Mouse (Mus musculus) layer of hippocampus, postnatal 36 days (tissue): ENCODE measurements around the gene Sub1. TPM values are rescaled to one million over a fixed set of nuclear protein-coding genes. Genes with fewer than 3 reads are reported as not detected.

ENCODE experiments used
- DNase-seq, 2 experiments: peaks; one replicate each; pipeline ENCODE4 v3.0.0; 2022
- total RNA-seq, 2 experiments: library from RNA; stranded (reverse); gene quantifications; 2 replicates each; pipeline ENCODE4 v1.2.3; 2021

Sub1 gene
- total RNA-seq, 2 experiments from 2014 or later: 283 to 353 TPM

- DNase-seq: no peak
Measured at GRCm38 (mm10) chr15:12010602-12011044, 13.8 kb upstream of the Sub1 start.

GRCm38 (mm10) chr15:12009712-12010601 lies 13.2 kb upstream of the Sub1 start:
- DNase-seq: no peak

GRCm38 (mm10) chr15:12008894-12009293 lies 12.1 kb upstream of the Sub1 start:
- no peak for DNase-seq

- DNase-seq: no peak
Measured at GRCm38 (mm10) chr15:12007971-12008800, 11.4 kb upstream of the Sub1 start.

GRCm38 (mm10) chr15:12007421-12007820 lies 10.6 kb upstream of the Sub1 start:
- DNase-seq: no peak

- no peak for DNase-seq
Measured at GRCm38 (mm10) chr15:12006169-12006568, 9.4 kb upstream of the Sub1 start.

- DNase-seq: peak; percentile 91 to 93
Measured at GRCm38 (mm10) chr15:11995815-11996201, 975 bp downstream of the Sub1 start.

GRCm38 (mm10) chr15:11994921-11995814 lies 1.6 kb downstream of the Sub1 start:
- peak in 1 of 2 experiments; percentile 36 for DNase-seq

- DNase-seq: no peak
Measured at GRCm38 (mm10) chr15:11994006-11994405, 2.8 kb downstream of the Sub1 start.

- DNase-seq: no peak
Measured at GRCm38 (mm10) chr15:11991552-11992113, 5.2 kb downstream of the Sub1 start.

GRCm38 (mm10) chr15:11988580-11988979 lies 8.2 kb downstream of the Sub1 start:
- DNase-seq: no peak

- DNase-seq: no peak
Measured at GRCm38 (mm10) chr15:11987892-11988291, 8.9 kb downstream of the Sub1 start.

GRCm38 (mm10) chr15:11981985-11982384 lies 14.8 kb downstream of the Sub1 start:
- no peak for DNase-seq

- peak; percentile 49 to 60 for DNase-seq
Measured at GRCm38 (mm10) chr15:11981501-11981900, 15.3 kb downstream of the Sub1 start.

- DNase-seq: no peak
Measured at GRCm38 (mm10) chr15:11978175-11978574, 18.6 kb downstream of the Sub1 start.

GRCm38 (mm10) chr15:11977071-11977470 lies 19.7 kb downstream of the Sub1 start:
- DNase-seq: no peak

- DNase-seq: no peak
Measured at GRCm38 (mm10) chr15:11975836-11976235, 20.9 kb downstream of the Sub1 start.

- peak; percentile 71 to 76 for DNase-seq
Measured at GRCm38 (mm10) chr15:11971854-11972420, 24.8 kb downstream of the Sub1 start.

GRCm38 (mm10) chr15:11970621-11971020 lies 26.2 kb downstream of the Sub1 start:
- DNase-seq: no peak

- no peak for DNase-seq
Measured at GRCm38 (mm10) chr15:11968851-11969250, 27.9 kb downstream of the Sub1 start.

- no peak for DNase-seq
Measured at GRCm38 (mm10) chr15:11966367-11966766, 30.4 kb downstream of the Sub1 start.
